Mouse (Mus musculus) left cerebral cortex, adult 18-20 months (tissue): Measurements from ENCODE around the gene 4930562C15Rik. TPM values are rescaled to one million over a fixed set of nuclear protein-coding genes. Genes with fewer than 3 reads are reported as not detected.
A peak's percentile ranks its signal among the peaks of the same experiment; 100 is the strongest.

Source experiments
- DNase-seq, 2 experiments: peaks; one replicate each; pipeline ENCODE4 v3.0.0; 2021 to 2022; ENCODE audit warnings: low spot score in 2 of 2, mixed read lengths in 1 of 2
- total RNA-seq, 2 experiments: library from RNA; stranded (reverse); gene quantifications; 2 replicates each; pipeline ENCODE4 v1.2.3; 2021

The 4930562C15Rik gene
- total RNA-seq, 2 experiments from 2014 or later: not detected

DNA sequence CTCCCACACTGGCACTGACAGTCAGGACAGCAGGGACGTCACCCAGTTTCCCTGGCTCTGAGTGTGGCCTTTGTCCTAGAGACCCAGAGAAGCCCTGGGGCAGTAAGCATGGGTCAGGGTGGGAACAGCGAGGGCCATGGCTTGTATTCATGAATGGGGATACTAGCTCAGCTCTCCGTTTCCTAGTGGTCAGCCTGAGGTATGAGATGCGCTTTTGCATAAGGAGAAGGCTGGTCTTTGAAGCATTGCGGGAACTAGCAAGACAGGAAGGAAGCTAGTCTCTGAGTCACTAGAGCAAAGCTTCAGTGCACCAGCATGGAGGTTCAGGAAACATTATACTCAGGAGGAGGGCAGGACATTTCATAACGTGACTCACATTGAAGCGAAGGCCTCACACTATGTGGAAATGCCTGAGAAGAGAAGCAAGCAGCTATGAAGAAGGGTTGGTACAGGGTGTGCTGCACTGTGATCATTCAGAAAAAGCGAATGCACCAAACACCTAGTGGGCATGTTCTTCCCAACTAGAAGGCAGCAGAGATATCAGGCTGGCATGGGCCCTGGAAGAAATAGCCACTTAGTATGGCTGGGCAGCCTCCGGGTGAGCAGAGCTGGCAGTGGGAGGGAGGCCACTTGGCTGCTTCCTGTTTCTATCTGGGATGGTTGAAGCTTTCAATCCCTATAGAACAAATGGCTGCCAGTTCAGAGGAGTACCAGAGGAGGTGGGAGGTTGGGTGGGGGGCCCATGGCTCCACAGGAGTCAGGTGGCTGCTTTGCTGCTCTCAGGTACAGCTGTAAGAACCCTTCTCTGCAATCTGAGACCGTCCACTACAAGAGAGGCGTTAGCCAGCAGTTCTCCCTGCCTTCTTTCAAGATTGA lies 77.9 kb downstream of the 4930562C15Rik start:
- no peak for DNase-seq

DNA sequence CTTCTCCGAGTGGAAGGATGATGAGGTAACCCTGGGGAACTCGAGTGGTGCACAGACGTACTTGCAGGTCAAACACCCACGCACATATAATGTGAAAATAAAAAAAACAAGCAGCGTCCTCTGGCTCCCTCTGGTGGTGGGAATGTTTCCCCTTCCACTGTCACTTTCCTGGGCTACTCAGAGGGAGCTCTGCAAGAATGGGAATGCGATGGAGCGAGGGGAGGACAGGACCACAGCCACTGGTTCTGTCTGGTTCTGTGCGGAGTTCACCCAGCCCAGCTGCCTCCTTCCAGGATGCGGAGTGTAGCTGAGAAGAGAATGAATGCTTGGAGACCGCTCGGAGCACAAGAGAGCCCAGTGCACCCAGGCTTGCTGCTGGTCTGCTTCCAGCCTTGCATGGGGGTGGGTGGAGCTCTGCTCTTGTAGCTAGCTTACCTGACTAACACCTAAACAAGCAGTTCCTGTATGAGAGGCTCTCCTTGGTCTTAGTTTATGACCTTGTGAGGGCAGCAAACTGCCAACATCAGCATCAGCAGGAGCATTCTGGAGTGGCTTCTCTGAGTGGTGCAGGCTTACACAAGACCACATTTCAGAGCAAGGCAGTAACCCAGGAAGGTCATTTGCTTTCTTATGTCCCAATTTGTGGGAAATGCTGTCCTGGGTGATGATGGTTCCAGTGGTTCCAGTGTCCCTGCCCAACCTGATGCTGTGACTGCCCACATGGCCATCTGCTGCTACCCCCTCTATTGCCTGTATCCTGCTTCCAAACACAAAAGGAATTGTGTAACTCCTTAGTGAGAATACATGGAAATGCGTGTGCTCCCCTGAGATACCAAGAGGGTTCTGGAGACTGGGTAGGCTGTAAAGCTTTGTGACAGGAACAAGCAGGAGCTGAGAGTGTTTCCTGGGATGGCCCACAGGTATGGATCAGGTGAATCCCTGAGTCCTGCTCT lies 78.8 kb downstream of the 4930562C15Rik start:
- peak; percentile 89 to 92 for DNase-seq

DNA sequence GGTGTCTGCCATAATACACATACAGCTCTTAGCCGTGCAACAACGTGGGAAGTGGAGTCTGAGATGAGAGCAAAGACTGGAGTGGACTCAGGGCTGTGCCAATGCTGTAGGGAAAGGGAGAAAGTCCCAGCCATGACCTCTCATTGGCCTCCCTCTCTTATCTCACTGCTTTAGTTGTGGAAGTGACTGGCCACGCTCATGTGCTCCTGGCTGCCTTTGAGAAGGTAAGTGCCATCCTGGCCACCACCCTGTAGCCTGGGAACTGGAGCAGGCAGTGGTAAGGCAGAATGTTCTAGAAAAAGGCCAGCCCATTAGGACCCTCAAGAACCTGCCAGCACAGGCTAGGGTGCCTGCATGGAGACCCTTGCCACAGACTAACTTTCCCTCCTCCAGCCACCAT lies 80.7 kb downstream of the 4930562C15Rik start:
- DNase-seq: no peak

DNA sequence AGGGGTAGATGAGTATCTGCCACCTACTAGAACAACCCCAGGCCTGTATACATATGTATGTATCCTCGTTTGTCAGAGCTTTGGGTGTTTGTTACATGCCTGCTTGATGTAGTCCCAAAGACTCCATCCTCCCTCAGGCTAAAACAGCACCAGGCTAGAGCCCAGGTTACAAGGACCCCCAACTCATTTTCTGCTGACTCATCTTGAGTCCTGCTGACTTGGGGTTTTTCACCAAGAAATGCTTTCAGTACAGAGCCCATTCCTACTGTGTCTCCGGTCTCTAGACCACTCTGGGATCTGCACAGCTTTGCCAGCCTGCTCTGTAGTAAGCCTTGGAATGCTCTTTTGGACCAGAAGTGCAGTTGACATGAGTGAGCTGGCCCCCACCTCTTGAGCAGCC lies 81.4 kb downstream of the 4930562C15Rik start:
- no peak for DNase-seq

Other genes with a start within 250 kb of the 4930562C15Rik start
- 10 to 100 TPM; 12.4 to 16.6 TPM for gene Glis2, start 240.7 kb upstream of the 4930562C15Rik start, total RNA-seq
- 10 to 100 TPM; 72.1 to 86.6 TPM for gene Pam16, start 210.4 kb upstream of the 4930562C15Rik start, total RNA-seq
- gene Vasn, start 195.5 kb upstream of the 4930562C15Rik start, total RNA-seq: 10 to 100 TPM; 11.5 to 11.6 TPM
- gene Dnaja3, start 195.4 kb upstream of the 4930562C15Rik start, total RNA-seq: 10 to 100 TPM; 61.5 to 64.2 TPM
- 10 to 100 TPM; 78.4 to 85.4 TPM for gene Coro7, start 155.6 kb upstream of the 4930562C15Rik start, total RNA-seq
- gene Nmral1, start 116.1 kb upstream of the 4930562C15Rik start, total RNA-seq: 10 to 100 TPM; 11.2 to 11.6 TPM
- gene Hmox2, start 109.1 kb upstream of the 4930562C15Rik start, total RNA-seq: 10 to 100 TPM; 85.7 to 89.9 TPM
- gene Cdip1, start 45.1 kb upstream of the 4930562C15Rik start, total RNA-seq: 100 to 1,000 TPM; 211 to 212 TPM
- 10 to 100 TPM; 86.5 to 95.6 TPM for gene Ubald1, start 44.9 kb downstream of the 4930562C15Rik start, total RNA-seq
- 100 to 1,000 TPM; 213 to 223 TPM for gene Mgrn1, start 50.8 kb downstream of the 4930562C15Rik start, total RNA-seq
- gene Nudt16l1, start 103.3 kb downstream of the 4930562C15Rik start, total RNA-seq: 10 to 100 TPM; 65.9 to 71.0 TPM
- 10 to 100 TPM; 57.7 to 64.0 TPM for gene Anks3, start 128.8 kb downstream of the 4930562C15Rik start, total RNA-seq
- not detected for gene Sept12, start 162.4 kb downstream of the 4930562C15Rik start, total RNA-seq
- gene Smim22, start 171.9 kb downstream of the 4930562C15Rik start, total RNA-seq: not detected
- 100 to 1,000 TPM; 198 to 216 TPM for gene Rogdi, start 178.1 kb downstream of the 4930562C15Rik start, total RNA-seq
- gene Glyr1, start 214.4 kb downstream of the 4930562C15Rik start, total RNA-seq: 100 to 1,000 TPM; 139 to 149 TPM
- gene Ubn1, start 214.6 kb downstream of the 4930562C15Rik start, total RNA-seq: 10 to 100 TPM; 42.1 to 43.9 TPM